Mouse (Mus musculus): Measurements from ENCODE around the gene Bbs4.
"Not testable (repeated sequence)": the region's sequence is repeated elsewhere in the genome, so short reads cannot be mapped to it uniquely, and the experiment has no call there.

Gene Bbs4

DNA sequence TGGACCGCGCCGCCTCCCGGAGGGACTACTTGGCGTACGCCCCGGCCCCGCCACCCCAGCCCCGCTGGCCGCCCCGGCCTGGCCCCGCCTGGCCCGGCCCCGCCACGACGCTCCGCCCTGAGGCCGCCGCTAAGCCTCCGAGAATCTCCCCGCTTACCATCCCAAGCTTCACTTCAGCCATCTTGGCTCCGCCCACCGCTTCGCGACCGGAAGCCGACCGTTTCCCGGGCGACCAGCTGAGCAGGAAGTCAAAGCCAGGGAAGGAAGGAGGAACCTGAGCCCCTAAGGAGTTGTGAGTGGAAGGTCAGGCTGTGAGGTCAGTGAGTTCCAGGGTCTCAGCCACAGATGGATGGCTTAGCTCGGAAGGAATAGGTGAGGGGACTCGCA lies at the start of gene Bbs4:
TSS of gene Bbs4 (minus strand) at position 256 of the 387 bp plus-strand sequence.
- DNase-seq, result peak; percentile 94

DNA sequence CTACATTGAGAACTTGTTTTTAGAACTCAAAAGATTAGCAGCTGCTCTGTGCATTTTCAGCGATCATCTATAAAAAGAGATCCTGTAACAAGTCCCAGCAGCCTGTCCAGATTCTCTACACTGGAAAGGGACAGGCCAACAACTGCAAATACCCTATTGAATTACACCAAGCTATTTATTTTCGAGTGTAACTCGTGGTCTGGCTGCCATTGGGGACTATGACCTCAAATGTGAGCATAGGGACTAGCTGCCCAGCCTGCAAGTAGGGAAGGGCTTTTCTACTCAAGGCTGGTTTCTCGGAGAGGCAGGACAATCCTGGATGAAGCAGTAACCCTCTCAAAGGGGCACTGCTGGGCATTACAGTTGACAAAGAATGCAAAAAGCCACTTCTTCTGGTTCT lies 35.8 kb upstream of the Bbs4 start:
- no peak for DNase-seq

DNA sequence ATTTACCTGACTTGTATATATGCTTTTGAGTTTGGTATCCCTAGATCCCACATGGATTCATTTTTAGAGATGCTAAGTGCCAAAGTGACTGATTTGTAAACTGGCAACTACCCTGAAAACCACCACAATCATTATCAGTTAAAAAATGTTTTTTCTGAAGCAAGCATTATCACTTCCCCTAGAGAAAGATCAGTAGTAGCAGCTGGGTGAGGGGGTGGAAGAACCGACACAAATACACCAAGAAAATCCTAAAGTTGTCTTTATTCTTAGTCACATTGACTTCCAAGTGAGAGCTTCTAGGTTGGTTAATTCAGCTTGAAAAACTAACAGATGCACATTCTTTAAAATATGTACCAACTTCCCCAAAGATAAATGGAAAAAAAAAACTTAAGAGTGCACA lies 35.0 kb upstream of the Bbs4 start:
- no peak for DNase-seq

DNA sequence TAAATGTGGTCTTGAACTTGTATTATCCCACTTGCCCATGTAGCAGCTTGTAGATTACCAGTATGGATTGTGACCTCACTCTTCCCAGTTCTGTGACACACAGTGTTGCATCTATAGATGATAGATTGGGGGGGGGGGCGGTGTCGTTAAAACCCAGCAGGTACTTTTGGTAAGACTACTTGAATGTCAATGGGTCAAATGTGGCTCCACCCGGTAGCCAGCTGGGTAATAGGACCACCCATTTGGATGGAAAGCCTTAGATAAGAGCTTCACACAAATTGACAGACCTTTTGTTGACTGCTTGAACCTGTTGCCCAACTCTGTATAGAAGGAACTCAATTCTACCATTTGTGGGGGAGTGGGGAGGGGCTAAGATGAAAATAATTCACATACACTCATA lies 34.2 kb upstream of the Bbs4 start:
- no peak for DNase-seq

DNA sequence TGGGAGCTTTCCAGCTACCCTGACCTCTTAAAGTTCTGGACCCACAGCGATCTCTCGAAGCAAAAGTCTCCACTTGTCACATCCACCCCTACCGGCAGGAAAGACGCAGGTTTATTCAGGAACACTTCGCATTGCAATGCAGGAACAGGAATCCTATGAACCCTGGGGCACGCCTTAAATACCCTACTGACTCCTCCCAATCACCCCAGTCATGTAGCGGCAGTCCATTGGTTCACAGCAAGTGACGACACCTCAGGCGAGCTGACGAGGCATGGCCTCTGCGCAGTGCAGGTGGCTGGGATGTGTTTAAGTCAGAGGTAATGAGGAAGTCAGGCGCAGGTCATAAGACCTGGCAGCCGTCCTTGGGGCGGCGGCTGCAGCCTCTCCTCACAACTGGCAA lies 22.3 kb upstream of the Bbs4 start:
- DNase-seq, result no peak

DNA sequence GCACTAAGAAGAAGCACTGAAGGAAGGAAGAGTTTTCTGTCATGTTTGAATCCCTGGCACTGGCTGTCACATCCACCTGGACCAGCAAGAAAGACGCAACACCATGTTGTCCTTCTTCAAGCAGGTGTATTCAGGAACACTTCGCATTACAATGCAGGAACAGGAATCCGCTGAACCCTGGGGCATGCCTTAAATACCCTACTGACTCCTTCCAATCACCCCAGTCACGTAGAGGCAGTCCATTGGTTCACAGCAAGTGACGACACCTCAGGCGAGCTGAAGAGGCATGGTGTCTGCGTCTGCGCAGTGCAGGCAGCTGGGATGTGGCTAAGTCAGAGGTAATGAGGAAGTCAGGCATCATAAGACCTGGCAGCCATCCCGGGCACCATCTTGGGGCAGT lies 16.3 kb upstream of the Bbs4 start:
- DNase-seq, result no peak

DNA sequence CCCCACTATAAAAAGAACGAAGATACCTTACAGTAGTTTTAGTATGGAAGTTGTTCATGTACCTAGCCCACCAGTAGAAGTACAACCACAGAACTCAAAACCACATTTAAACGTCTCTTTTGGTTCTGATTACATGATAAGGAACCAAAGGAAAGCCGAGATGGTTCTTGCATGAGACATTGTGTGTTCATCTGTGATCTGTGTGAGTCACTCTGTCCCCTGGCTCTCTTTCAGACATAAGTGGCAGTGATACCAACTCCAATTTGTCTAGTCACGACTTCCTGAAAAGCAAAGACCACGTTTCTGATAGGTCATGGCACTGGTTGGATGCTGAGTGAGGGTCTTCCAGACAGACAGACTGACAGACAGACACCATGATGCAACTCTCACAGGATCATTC lies 15.9 kb upstream of the Bbs4 start:
- DNase-seq, result no peak

DNA sequence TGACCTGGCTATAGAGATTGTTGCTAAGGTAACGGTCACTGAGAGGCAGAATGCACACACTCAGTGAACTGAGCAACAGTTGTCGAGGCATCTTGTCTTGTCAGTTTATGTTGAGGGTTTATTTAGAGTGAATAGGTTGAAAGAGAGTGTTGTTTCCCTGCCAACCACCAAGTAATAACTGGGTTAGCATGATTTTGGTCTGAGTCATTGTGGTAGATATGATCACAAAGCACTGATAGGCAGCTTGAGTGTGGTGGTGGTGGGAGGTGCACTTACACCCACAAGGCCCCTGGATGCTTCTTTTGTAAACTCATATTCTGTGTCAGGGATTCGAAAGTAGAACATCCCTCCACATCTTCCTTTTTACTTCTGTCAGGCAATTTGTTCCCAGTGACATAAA lies 7.2 kb upstream of the Bbs4 start:
- not testable (repeated sequence) for DNase-seq

DNA sequence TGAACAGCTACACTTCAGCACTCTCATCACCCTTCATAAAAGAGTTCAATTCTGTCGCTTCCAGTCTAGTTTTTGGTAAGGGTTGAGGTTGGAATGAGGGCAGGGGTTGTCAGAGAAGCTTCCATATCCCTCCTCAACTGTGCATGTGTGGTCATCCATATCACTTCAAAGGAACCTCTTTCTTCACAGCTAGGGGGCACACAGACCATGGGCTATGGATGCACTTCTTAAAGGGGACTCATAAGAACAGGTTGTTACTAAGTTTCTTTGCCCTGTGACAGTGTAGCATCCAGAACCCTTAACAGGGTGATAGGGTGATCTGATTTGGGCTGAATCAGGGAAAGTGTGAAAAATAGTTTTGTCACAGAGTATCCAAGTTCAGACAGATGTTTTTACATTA lies 4.7 kb upstream of the Bbs4 start:
- DNase-seq, result not testable (repeated sequence)

DNA sequence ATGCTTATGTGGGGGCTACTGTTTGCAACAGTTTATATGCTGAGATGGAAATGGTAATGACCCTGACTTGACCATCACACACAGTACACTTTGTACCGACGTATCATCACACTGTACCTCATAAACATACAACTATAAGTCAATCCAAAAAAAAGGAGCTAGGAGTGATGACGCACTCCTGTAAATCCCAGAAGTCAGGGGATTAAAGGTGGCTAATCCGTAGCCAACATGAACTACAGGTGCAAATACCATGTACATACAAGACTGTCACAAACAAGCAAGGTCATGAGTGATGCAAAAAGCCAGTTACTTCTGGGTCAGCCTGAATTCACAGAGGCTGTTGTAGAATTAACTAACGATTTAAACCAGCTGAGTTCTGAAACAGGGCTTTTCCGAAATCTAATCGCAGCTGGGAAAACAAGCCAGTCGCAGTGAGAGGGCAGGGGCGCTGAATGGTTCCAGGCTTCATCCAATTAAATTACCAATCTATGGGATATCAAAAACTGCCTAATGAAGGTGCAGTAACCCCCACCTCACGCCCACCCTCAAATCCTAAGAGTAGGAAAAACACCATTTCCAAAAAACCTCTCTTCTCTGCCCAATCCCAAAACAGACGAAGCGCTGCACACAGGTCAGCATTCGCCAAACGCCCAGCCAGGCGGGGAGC lies 589 bp downstream of the Bbs4 start:
- no peak for DNase-seq

DNA sequence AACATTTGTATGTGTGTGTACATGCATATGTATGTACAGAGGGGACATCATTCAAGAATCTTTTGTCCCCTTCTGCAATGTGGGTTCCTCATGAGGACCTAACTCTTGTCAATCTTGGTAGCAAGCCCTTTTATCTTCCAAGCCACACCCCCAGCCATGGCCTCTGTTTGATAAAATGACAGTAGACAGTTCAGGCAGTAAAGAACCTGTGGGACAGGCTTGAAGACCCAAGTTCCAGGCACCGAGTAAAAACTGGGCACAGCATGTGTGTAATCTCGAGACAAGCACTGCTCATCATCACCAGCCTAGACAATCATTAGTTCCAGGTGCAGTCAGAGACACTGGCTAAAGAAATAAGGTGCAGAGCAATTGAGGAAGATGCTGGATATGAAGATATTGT lies 7.1 kb downstream of the Bbs4 start:
- no peak for DNase-seq

DNA sequence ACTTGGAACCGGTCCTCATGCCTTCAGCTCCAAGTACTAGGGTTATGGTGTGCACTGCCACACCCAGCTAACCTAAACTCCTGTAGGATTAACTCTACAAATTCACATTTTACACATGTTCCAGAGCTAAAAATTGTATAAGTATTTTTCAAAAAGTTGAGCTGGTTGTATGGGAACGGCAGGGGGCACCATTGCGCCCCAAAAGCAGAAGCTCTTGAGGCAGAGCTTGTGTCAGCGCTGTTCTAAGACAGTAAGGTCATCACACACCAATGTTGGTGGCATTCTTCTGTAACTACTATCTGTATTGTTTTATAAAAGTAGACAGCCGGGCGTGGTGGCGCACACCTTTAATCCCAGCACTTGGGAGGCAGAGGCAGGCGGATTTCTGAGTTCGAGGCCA lies 13.3 kb downstream of the Bbs4 start:
- DNase-seq, result peak; percentile 34

DNA sequence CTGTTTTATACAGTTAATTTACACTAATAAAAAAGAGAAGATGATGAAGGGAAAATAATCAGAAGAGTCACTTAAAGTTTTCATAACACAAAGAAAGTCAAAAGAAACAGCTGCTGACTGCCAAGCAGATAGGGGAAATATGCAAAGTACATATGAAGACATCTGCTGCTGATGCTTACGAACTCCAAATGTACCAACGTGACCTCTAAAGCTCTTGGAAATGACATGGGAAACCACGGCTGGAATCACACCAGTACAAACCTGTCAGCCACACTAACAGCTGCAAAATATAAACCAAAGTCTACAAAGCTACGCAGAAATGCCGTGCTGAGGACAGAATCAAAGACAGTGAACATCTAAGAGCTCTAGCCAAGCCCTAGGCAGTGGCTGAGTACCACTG lies 14.2 kb downstream of the Bbs4 start:
- DNase-seq, result no peak

DNA sequence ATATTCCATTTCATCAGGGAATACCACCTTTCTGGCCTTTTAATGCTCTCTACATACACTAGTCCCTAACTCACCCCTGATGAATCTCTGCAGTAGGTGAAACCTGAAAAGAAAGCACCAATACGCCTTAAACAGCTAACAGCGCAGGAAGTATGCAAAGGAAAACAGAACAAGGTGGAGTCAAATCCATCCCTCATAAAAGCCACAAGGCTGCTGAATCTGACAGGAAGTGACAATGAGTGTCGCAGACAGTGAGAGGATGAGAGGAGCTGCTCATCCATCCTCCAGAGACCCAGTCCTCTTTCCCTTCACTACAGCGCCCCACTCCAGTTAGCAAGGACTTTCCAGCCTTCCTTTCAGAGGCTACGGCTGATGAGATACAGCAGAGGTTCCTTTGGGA lies 14.9 kb downstream of the Bbs4 start:
- DNase-seq, result peak; percentile 8

DNA sequence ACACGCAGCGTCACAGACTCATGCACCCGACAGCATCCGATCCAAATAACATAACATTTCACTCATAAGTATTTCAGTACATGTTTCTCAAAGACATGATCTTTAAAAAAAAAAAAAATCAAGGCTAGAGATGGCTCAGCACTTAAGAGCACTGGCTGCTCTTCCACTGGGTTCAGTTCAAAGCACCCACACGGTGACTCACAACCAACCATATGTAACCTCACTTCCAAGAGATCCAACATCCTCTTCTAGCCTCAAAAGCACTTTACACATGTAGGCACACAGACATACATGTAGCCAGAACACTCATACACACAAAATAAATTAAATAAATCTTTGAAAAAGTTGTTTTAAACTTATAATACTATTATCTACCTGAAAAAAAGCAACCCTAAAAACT lies 15.4 kb downstream of the Bbs4 start:
- DNase-seq, result no peak

DNA sequence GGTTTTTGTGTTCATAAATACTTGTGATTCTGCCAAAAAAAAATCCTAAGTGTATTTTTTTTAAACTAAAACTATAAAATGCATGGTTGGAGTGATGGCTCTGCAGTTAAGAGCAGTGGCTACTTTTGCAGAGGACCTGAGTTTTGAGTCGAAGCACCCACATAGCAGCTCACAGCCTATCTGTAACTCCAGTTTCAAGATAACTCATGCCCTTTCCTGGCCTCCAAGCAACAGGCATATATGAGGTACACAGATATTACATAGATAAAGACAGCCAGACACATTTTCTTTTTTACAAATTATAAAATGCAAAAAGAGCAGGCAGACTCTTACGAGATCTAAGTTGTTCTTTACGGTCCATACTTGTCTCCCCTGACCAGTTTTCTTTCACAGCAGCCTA lies 16.8 kb downstream of the Bbs4 start:
- DNase-seq, result no peak

DNA sequence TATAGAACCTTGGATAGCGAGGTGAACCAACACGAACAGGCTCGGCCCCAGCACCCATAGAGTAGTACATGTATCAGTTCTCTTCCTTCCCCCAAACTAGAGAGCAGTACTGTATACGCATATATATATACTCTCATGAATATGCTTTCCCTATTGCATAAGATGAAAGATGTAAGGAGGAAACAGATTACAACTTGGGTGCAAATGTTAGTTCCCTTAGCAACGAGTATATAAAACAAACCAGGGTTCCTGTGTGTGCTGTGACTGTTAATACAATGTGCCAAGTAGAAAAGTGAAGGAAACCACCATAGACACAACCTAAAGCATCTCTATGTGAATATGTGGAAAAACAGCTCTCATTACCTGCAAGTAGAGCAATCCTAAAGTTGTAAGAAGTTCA lies 23.3 kb downstream of the Bbs4 start:
- DNase-seq, result no peak

DNA sequence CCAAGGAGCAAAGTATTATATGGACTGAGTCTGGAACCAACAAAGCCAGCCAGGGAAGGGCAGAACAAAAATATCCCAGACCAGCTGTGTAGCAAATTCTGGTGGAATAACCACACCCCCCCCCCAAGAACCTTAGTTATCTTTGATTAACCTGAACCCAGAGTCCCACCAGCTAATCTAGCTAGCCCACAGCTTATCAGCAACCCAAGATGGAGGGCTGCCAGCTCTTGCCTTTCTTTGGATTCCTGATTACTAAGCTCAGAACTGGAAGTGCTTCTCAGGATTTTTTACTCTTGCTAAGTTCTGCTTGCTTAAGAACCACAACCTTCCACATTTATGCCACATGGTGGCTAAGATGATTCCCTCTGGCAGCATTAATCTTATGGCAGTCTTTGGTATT lies 29.0 kb downstream of the Bbs4 start:
- no peak for DNase-seq

DNA sequence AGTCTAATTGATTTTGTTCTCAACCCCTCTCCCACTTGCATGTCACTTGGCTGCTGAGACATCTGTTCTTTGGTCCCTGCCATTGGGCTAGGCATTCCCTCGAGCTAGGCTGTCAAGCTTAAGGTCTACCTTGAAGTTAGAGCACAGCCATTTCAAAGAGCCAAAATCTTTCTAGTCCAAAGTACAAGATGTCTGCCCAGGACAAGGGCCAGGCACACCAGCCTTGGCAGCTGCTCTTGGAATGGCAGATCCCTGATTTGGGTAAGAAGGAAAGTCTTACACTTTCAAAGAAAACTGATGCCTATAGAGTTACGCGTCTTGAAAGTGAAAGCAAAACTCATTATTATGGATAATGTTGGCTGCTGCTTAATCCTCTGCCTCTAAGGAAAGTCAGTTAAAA lies 37.1 kb downstream of the Bbs4 start:
- no peak for DNase-seq

DNA sequence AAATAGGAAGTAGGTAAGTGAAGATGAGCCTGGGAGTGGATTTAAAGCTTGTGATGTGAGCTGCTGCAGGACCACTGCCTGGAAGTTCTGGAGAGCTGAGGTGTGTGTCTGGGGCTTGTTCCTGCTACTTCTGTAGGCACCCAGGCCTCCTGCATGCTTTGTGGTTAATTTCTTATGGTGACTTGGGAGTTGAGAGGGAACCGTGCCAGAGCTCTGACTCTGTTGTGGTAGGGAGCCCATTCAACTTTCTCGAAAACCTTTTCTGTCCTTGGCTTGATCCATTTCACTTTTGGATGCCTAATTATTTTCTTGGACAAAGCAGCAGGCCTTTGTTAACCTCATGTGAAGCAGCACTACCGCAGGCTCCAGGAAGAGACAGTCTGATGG lies 42.0 kb downstream of the Bbs4 start:
- no peak for DNase-seq

DNA sequence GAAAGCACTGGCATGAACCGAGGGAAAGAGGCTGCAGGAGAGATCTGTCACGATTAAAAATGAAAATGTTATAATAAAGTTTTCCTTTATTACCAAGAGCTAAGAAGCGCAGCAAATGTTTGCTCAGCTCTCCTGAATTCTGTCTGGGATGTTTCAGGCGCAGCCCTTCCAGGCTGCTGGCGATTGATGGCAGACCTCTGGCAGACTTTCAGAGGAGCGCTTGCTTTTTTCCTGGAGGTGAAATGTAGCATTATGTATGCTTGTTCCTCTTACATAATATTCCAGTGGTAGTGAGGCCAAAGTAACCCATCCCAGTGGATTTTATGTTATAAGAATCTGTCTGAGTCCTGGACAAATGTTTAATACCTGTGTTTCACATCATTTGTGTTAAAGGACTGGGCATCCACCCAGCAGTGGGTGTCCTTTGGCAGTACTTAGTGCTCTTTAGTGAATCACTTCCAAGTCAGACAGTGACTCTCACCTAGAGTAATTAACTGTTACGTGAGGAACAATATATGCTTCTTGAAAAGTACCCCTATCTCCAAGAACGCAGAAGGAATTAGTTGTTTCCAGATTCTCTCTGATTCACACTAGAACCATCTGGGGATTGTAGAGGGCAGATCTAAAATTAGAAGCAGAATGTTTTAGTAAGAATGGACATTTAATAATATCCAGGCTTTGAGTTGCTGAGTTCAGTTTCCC lies 42.6 kb downstream of the Bbs4 start:
- no peak for DNase-seq

DNA sequence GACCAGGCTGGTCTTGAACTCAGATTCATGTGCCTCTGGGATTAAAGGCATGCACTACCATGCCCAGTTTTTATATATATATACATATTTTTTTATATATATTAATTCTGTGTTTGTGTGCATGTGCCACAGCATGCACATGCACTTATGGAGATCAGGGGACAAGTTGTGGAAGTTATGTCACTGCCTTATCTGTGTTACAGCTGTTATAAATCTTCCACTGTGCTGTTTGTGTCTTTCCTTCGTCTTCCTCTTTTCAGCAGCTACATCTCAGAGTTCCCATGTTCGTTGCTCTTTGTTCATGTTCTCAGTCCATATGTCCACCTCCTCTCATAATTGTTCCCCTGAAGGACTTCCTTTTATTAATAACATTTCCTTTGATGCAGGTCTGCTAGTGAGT lies 45.4 kb downstream of the Bbs4 start:
- no peak for DNase-seq

DNA sequence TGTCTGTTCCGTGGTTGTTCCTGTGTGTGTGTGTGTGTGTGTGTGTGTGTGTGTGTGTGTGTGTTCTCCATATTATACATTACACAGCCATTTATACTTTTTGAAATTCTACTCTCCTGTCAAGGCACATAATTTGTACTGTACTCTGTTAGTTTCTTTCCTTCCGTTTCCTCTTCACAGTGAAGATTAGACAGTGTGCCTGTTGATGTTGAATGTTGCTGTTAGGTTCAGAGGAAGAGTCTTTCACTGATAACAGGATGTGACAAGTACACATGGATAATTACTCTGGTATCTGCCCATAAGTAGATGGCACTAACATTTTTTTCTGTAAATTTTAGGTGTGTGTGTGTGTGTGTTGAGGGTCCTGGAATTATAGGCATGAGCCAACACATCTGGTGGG lies 56.9 kb downstream of the Bbs4 start:
- DNase-seq, result no peak

DNA sequence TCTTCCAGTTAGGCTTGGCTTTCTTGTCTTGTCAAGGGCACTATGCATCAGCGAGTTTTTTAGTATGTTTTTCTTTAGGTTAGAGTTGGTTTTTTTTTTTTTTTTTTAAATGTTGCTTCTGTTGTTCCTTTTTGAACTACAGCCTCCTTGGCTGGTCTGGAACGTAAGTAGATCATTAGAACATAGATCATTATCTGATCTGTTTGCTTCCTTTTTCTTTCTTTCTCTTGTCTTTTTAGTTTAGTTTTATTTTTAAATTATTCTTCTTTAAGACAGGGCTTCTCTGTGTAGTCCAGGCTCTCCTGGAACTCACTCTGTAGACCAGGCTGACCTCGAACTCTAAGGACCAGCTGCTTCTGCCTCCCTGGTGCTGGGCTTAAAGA lies 60.8 kb downstream of the Bbs4 start:
- DNase-seq, result no peak
